Comparison of ENCODE assay signal across 8 mouse cellular contexts in the genomic region with DNA sequence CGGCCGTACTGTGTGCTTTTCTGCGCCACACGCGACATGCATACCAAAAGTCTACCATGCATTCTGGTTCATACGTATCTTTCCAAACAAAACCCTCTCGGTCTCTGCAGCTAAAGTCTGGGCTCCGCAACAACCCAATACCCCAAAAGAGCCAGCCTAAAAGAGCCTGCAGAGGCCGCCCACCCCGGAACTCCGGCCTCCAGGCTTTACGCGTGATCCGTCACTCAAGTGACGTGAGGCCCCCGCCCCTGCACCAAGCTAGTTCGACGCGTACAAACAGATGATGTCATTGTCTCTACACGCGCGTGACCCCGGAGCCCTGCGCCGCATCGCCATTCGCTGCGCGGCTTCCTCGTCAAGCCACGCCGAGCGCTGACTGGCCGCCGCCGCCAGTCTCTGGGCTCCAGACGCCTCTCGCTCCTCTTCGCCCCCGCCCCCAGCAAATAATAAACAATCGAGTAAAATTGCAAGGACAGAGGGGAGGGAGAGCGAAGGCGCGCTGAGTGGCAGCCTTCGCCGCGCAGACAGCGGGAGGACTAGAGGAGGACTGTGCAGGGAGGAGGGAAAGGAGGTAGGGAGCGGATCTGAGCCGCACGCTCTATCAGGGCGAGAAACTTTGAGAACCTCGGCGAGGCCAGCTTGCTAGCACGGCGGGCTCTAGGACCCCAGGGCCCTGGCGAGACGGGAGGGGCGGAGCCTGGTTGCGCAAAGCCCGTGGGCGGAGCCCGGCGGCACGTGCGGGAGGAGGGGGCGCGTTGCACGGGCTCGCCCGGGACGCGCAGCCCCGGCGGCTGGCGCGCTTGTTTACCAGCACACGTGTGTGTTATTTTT. TPM values are rescaled to one million over a fixed set of nuclear protein-coding genes. Genes with fewer than 3 reads are reported as not detected.
DNase-seq lines count a peak whose midpoint lies in the region; ATAC-seq and TF ChIP-seq lines count a peak whose summit lies in the region.

No protein-coding gene starts in this region.

- peaks cover 13% of the 10 kb centered on the region for H3K9me3 ChIP-seq in megakaryocyte, embryonic 14.5 days

- peaks cover 3% of the 10 kb centered on the region for H3K27me3 ChIP-seq in megakaryocyte, embryonic 14.5 days (replicated peaks)

- peak; percentile 80 for ATAC-seq in activated CD4-positive, CD25-positive, alpha-beta regulatory T cell, adult 4 months

- H3K36me3 ChIP-seq in megakaryocyte, embryonic 14.5 days (replicated peaks; ENCODE audit: low read length): peaks cover 24% of the 10 kb centered on the region

- H3K4me3 ChIP-seq in cortical plate, adult 2 months (ENCODE audit: insufficient read depth, low read length): peak overlapping the region; percentile 94
- H3K4me3 ChIP-seq in megakaryocyte, embryonic 14.5 days (replicated peaks): peak overlapping the region; percentile 98

- no peak for TF ChIP-seq CTCF in cortical plate, adult 2 months (IDR thresholded peaks at IDR 0.05; ENCODE audit: extremely low read depth, insufficient read depth, low read length)

- peaks cover 1% of the 10 kb centered on the region; the same call in 1 of the 2 replicates for H3K4me1 ChIP-seq in cortical plate, adult 2 months (ENCODE audit: control insufficient read depth, insufficient read depth, low read length)
- H3K4me1 ChIP-seq in megakaryocyte, embryonic 14.5 days: peaks cover 34% of the 10 kb centered on the region

- peak; percentile 66 for TF ChIP-seq POLR2A in cortical plate, adult 2 months (IDR thresholded peaks at IDR 0.05; ENCODE audit: extremely low read depth, insufficient read depth, low read length)

- peak overlapping the region; percentile 99 for H3K27ac ChIP-seq in cortical plate, adult 2 months (ENCODE audit: insufficient read depth, low read length)

- DNase-seq in gastrocnemius, adult 8-10 months (ENCODE audit: low spot score in 2 of 2): peak; percentile 96 to 98
- DNase-seq in hindlimb bud, embryonic 11.5 days (ENCODE audit: extremely low spot score, low read depth, low spot score): peak; percentile 90
- peak; percentile 95 to 99 for DNase-seq in left cerebral cortex, adult 8-10 months (ENCODE audit: low spot score in 2 of 2)
- peak; percentile 99 to 100 for DNase-seq in right cerebral cortex, postnatal 10 days (ENCODE audit: low spot score in 2 of 2)
- peak; percentile 95 for DNase-seq in urinary bladder, postnatal 25 days (ENCODE audit: low spot score)

RNA-seq across cellular contexts. Expression of gene Foxo3, which starts 1.1 kb away (rescaled TPM):
- polyA plus RNA-seq in activated CD4-positive, CD25-positive, alpha-beta regulatory T cell, adult 4 months (2017; shearing (Covaris generic)): 1 to 10 TPM; 8.6 to 9.4 TPM
- polyA plus RNA-seq in cortical plate, adult 2 months (2012; rRNA removed): 35.5 and 37.3 TPM in 2 replicates
- 10 to 100 TPM; 21.6 to 35.2 (median 25.8) TPM for total RNA-seq in gastrocnemius, adult 8-10 months (2022)
- 10 to 100 TPM; 69.4 to 88.2 (median 76.9) TPM for total RNA-seq in left cerebral cortex, adult 8-10 months (2022)
- 14.8 and 55.2 TPM in 2 replicates for polyA plus RNA-seq in megakaryocyte, embryonic 14.5 days (2012; ENCODE audit: insufficient read depth, low replicate concordance)

Comparison
In these comparisons a context has a peak if more than half of its experiments do, and no peak if none do; other contexts are left out.
1. Peak in every context shown above with its lines: DNase-seq, ATAC-seq, H3K4me3 ChIP-seq and H3K27ac ChIP-seq.